ENCODE assay signal across 9 mouse cellular contexts in genomic region chr11:108341783-108342182, GRCm38 (mm10). TPM values are rescaled to one million over a fixed set of nuclear protein-coding genes. Genes with fewer than 3 reads are reported as not detected.
DNase-seq lines count a peak whose midpoint lies in the region; ATAC-seq and TF ChIP-seq lines count a peak whose summit lies in the region.
"Had no signal": no experiment of that assay in that cellular context is flagged by ENCODE, and none has a peak within 500 bp of the region (broad histone marks: within the 10 kb centered on the region; RNA-seq: fewer than 3 reads in every experiment).

No protein-coding gene starts in this region.

- no peak for ATAC-seq in kidney, embryonic 16.5 days (ENCODE audit: low FRiP score, low TSS enrichment)
- ATAC-seq in midbrain, postnatal 0 days (ENCODE audit: low FRiP score) = no peak
- ATAC-seq in megakaryocyte progenitor cell, adult 5-6 weeks (replicated peaks; ENCODE audit: poor library complexity) = no peak

- H3K27me3 ChIP-seq in kidney, embryonic 16.5 days (ENCODE audit: insufficient read depth, low read length) = no peaks in the 10 kb centered on the region
- no peaks in the 10 kb centered on the region for H3K27me3 ChIP-seq in midbrain, postnatal 0 days (ENCODE audit: insufficient read depth, low read length)

- H3K4me1 ChIP-seq in kidney, embryonic 16.5 days (ENCODE audit: insufficient read depth, low read length) = peaks cover 17% of the 10 kb centered on the region
- no peaks in the 10 kb centered on the region for H3K4me1 ChIP-seq in bone marrow, adult 2 months (ENCODE audit: control insufficient read depth, insufficient read depth, low read length)
- peaks cover 6% of the 10 kb centered on the region for H3K4me1 ChIP-seq in midbrain, postnatal 0 days (ENCODE audit: insufficient read depth, low read length)

- no peaks in the 10 kb centered on the region for H3K36me3 ChIP-seq in kidney, embryonic 16.5 days (ENCODE audit: insufficient read depth, low read length)
- no peaks in the 10 kb centered on the region for H3K36me3 ChIP-seq in midbrain, postnatal 0 days (ENCODE audit: insufficient read depth, low read length)

- H3K27ac ChIP-seq in kidney, embryonic 16.5 days (ENCODE audit: low read length) = no peak overlapping the region
- H3K27ac ChIP-seq in bone marrow, adult 2 months (ENCODE audit: control insufficient read depth, insufficient read depth, low read depth, low read length, poor library complexity) = no peak overlapping the region
- H3K27ac ChIP-seq in midbrain, postnatal 0 days (ENCODE audit: low read depth, low read length) = no peak overlapping the region

- H3K4me3 ChIP-seq in kidney, embryonic 16.5 days (ENCODE audit: low read length) = peak overlapping the region; percentile 67
- peak overlapping the region; percentile 12 for H3K4me3 ChIP-seq in bone marrow, adult 2 months (replicated peaks; ENCODE audit: control insufficient read depth, low read depth, low read length)
- peak overlapping the region; percentile 83 for H3K4me3 ChIP-seq in midbrain, postnatal 0 days (ENCODE audit: low read depth, low read length)

- TF ChIP-seq CTCF in bone marrow, adult 2 months (IDR thresholded peaks at IDR 0.05; ENCODE audit: control insufficient read depth, insufficient read depth, low read length) = no peak
- TF ChIP-seq CTCF in midbrain, postnatal 0 days (IDR thresholded peaks at IDR 0.05) = no peak

- no peak for TF ChIP-seq POLR2A in bone marrow, adult 2 months (IDR thresholded peaks at IDR 0.05; ENCODE audit: borderline replicate concordance, control insufficient read depth, low read depth, low read length)

- WGBS in kidney, embryonic 16.5 days = 47% methylated on average over 8 of the region's 8 CpGs
- WGBS in bone marrow, adult 2 months = 39% methylated on average over 8 of the region's 8 CpGs
- 38% methylated on average over 8 of the region's 8 CpGs for WGBS in midbrain, postnatal 0 days

- DNase-seq in kidney, postnatal 10 days = no peak
- DNase-seq in induced T-regulatory cell, adult 2 months (ENCODE audit: low read depth) = peak; percentile 71
- no peak for DNase-seq in midbrain, postnatal 0 days (ENCODE audit: low spot score)
- no peak for DNase-seq in retina, embryonic 14.5 days (ENCODE audit: low spot score)
- DNase-seq in kidney, postnatal 36 days = no peak
- DNase-seq: lung, adult 18-20 months had no signal

- H3K9ac ChIP-seq in kidney, embryonic 16.5 days (replicated peaks; ENCODE audit: low read length) = peak overlapping the region; percentile 74; the same call in 1 of the 2 replicates
- peak overlapping the region; percentile 87 for H3K9ac ChIP-seq in midbrain, postnatal 0 days (replicated peaks; ENCODE audit: low read length, poor library complexity, severe bottlenecking)

- H3K9me3 ChIP-seq in kidney, embryonic 16.5 days (ENCODE audit: low read length) = no peaks in the 10 kb centered on the region
- no peaks in the 10 kb centered on the region for H3K9me3 ChIP-seq in midbrain, postnatal 0 days (ENCODE audit: low read length)

- H3K4me2 ChIP-seq in kidney, embryonic 16.5 days (replicated peaks; ENCODE audit: low read depth, low read length) = peak overlapping the region; percentile 90
- peak overlapping the region; percentile 96 for H3K4me2 ChIP-seq in midbrain, postnatal 0 days (ENCODE audit: low read depth, low read length, poor library complexity, severe bottlenecking)

RNA-seq across cellular contexts. Expression of gene Apoh, which starts 1.4 kb away (rescaled TPM):
- 1.9 and 2.4 TPM in 2 replicates for polyA plus RNA-seq in kidney, embryonic 16.5 days (2015; fragmentation: Nextera tagmentation; extraction: Ambion mirVana)
- polyA plus RNA-seq in bone marrow, adult 2 months (2011; ENCODE audit: insufficient read depth, insufficient read length, low replicate concordance, missing spikeins) = 1.4 and 10.2 TPM in 2 replicates
- not detected in 2 replicates for total RNA-seq in midbrain, postnatal 0 days (2014; rRNA removed)
- 0.35 and 0.80 TPM in 2 replicates for polyA plus RNA-seq in midbrain, postnatal 0 days (2015; fragmentation: Nextera tagmentation; extraction: Ambion mirVana)
- total RNA-seq in megakaryocyte progenitor cell, adult 5-6 weeks (2015) = not detected in 2 replicates
- total RNA-seq in megakaryocyte progenitor cell, adult 5-6 weeks (2017) = not detected in 2 replicates

RNA-seq across cellular contexts. Expression of gene Prkca, which starts 1.9 kb away (rescaled TPM):
- 7.0 and 9.7 TPM in 2 replicates for polyA plus RNA-seq in kidney, embryonic 16.5 days (2015; fragmentation: Nextera tagmentation; extraction: Ambion mirVana)
- 9.7 and 33.8 TPM in 2 replicates for polyA plus RNA-seq in bone marrow, adult 2 months (2011; ENCODE audit: insufficient read depth, insufficient read length, low replicate concordance, missing spikeins)
- 27.6 and 32.0 TPM in 2 replicates for total RNA-seq in midbrain, postnatal 0 days (2014; rRNA removed)
- 5.4 and 7.9 TPM in 2 replicates for polyA plus RNA-seq in midbrain, postnatal 0 days (2015; fragmentation: Nextera tagmentation; extraction: Ambion mirVana)
- 2.4 and 3.6 TPM in 2 replicates for total RNA-seq in megakaryocyte progenitor cell, adult 5-6 weeks (2015)
- total RNA-seq in megakaryocyte progenitor cell, adult 5-6 weeks (2017) = 1.3 and 1.6 TPM in 2 replicates

Comparison
In these comparisons a context has a peak if more than half of its experiments do, and no peak if none do; other contexts are left out.
1. H3K4me3 ChIP-seq: peak in every context shown above with its lines; median percentile 83 in midbrain, postnatal 0 days; 67 in kidney, embryonic 16.5 days; 12 in bone marrow, adult 2 months.